Mouse (Mus musculus) myocyte (in vitro differentiated cells): ENCODE measurements around the gene Zc3h12c.

Experiments
- E2F4 ChIP-seq: IDR thresholded peaks from one replicate; pipeline ENCODE4 v1.6.1; 2011; ENCODE audit warnings: mild to moderate bottlenecking, control low read depth, moderate library complexity; ENCODE audit not compliant: insufficient read depth
- POLR2A ChIP-seq: IDR thresholded peaks from one replicate; pipeline ENCODE4 v1.6.1; 2011; ENCODE audit warnings: low read depth, mild to moderate bottlenecking, control low read depth, moderate library complexity; ENCODE audit not compliant: insufficient read length
- REST ChIP-seq: IDR thresholded peaks from one replicate; pipeline ENCODE4 v1.6.1; 2011; ENCODE audit warnings: mild to moderate bottlenecking, control low read depth, moderate library complexity; ENCODE audit not compliant: insufficient read depth, insufficient read length
- TCF12 ChIP-seq: IDR thresholded peaks from one replicate; pipeline ENCODE4 v1.6.1; 2011; ENCODE audit warnings: mild to moderate bottlenecking, control low read depth; ENCODE audit not compliant: poor library complexity, insufficient read depth, severe bottlenecking

GRCm38 (mm10) chr9:52203189-52203588, 34.8 kb upstream of the Zc3h12c start:
- TF ChIP-seq POLR2A (no peak), E2F4 (no peak), REST (no peak), TCF12 (no peak)
